Mouse (Mus musculus) 416B (cell line): ENCODE measurements at regions not wholly inside any gene's neighbourhood (a gene's known extent, or its start where the extent isn't known, plus 50 kb on each side); places are given as distances from the start of the nearest gene placed in this dataset.

Source experiments
- DNase-seq: peaks from one replicate; pipeline ENCODE4 v3.0.0; 2011; ENCODE audit warnings: low read depth

- peak; percentile 25 for DNase-seq
Measured at GRCm38 (mm10) chr14:62001481-62001949, 290.9 kb upstream of the Rnaseh2b start.

GRCm38 (mm10) chr14:62002131-62002530 lies 290.3 kb upstream of the Rnaseh2b start:
- DNase-seq, result no peak

GRCm38 (mm10) chr14:62003013-62003781 lies 289.2 kb upstream of the Rnaseh2b start:
- no peak for DNase-seq

- DNase-seq, result no peak
Measured at GRCm38 (mm10) chr14:62003797-62004196, 288.6 kb upstream of the Rnaseh2b start.

GRCm38 (mm10) chr14:62008707-62009106 lies 283.7 kb upstream of the Rnaseh2b start:
- no peak for DNase-seq

- peak; percentile 9 for DNase-seq
Measured at GRCm38 (mm10) chr14:62018804-62019203, 273.6 kb upstream of the Rnaseh2b start.

GRCm38 (mm10) chr14:62020996-62021395 lies 271.4 kb upstream of the Rnaseh2b start:
- no peak for DNase-seq

- DNase-seq, result no peak
Measured at GRCm38 (mm10) chr14:62022193-62022592, 270.2 kb upstream of the Rnaseh2b start.

GRCm38 (mm10) chr14:62023022-62023421 lies 269.4 kb upstream of the Rnaseh2b start:
- no peak for DNase-seq

- DNase-seq, result no peak
Measured at GRCm38 (mm10) chr14:62027751-62028279, 264.6 kb upstream of the Rnaseh2b start.

GRCm38 (mm10) chr14:62030059-62030458 lies 262.3 kb upstream of the Rnaseh2b start:
- no peak for DNase-seq

GRCm38 (mm10) chr14:62033661-62034060 lies 258.7 kb upstream of the Rnaseh2b start:
- no peak for DNase-seq

- DNase-seq, result no peak
Measured at GRCm38 (mm10) chr14:62034664-62035063, 257.7 kb upstream of the Rnaseh2b start.

- no peak for DNase-seq
Measured at GRCm38 (mm10) chr14:62035416-62035815, 257.0 kb upstream of the Rnaseh2b start.

GRCm38 (mm10) chr14:62037514-62037913 lies 254.9 kb upstream of the Rnaseh2b start:
- peak; percentile 37 for DNase-seq

GRCm38 (mm10) chr14:62037917-62038316 lies 254.5 kb upstream of the Rnaseh2b start:
- DNase-seq, result peak; percentile 27

- DNase-seq, result peak; percentile 56
Measured at GRCm38 (mm10) chr14:62042305-62043116, 249.9 kb upstream of the Rnaseh2b start.

GRCm38 (mm10) chr14:62043117-62043422 lies 249.3 kb upstream of the Rnaseh2b start:
- no peak for DNase-seq

- no peak for DNase-seq
Measured at GRCm38 (mm10) chr14:62050941-62051340, 241.4 kb upstream of the Rnaseh2b start.

- DNase-seq, result no peak
Measured at GRCm38 (mm10) chr14:62051923-62052322, 240.5 kb upstream of the Rnaseh2b start.

- no peak for DNase-seq
Measured at GRCm38 (mm10) chr14:62053004-62053403, 239.4 kb upstream of the Rnaseh2b start.

- DNase-seq, result no peak
Measured at GRCm38 (mm10) chr14:62057096-62057495, 235.3 kb upstream of the Rnaseh2b start.

GRCm38 (mm10) chr14:62058100-62058499 lies 234.3 kb upstream of the Rnaseh2b start:
- DNase-seq, result no peak
